Mouse (Mus musculus) E14TG2a.4 (cell line): ENCODE data around the gene Yars.

ENCODE experiments used
- H3K27me3 ChIP-seq: 2 replicates; pipeline ENCODE4 v1.6.1; 2014; ENCODE audit warnings: low read length, control low read depth; ENCODE audit not compliant: insufficient read depth
- H3K36me3 ChIP-seq: 2 replicates; pipeline ENCODE4 v1.6.1; 2014; ENCODE audit warnings: low read length, control low read depth; ENCODE audit not compliant: insufficient read depth
- H3K4me1 ChIP-seq: replicated peaks from 2 replicates; pipeline ENCODE4 v1.6.1; 2014; ENCODE audit warnings: low read depth, low read length, control low read depth
- H3K4me3 ChIP-seq: replicated peaks from 2 replicates; pipeline ENCODE4 v1.5.1; 2014; ENCODE audit warnings: mild to moderate bottlenecking, low read length
- H3K9me3 ChIP-seq: 2 replicates; pipeline ENCODE4 v1.6.1; 2014; ENCODE audit warnings: low read length, control low read depth
- CTCF ChIP-seq: conservative IDR thresholded peaks from 2 replicates; pipeline ENCODE4 v1.5.1; 2014; ENCODE audit warnings: low read length
- NANOG ChIP-seq: IDR thresholded peaks from 2 replicates; pipeline ENCODE4 v1.6.1; 2014; ENCODE audit warnings: borderline replicate concordance, low read length, mixed read lengths
- POU5F1 ChIP-seq: IDR thresholded peaks from 2 replicates; pipeline ENCODE4 v1.6.1; 2014; ENCODE audit warnings: low read length, borderline replicate concordance

Gene Yars

GRCm38 (mm10) chr4:129238579-129239016 is 49.0 kb downstream of the Yars start:
- Histone ChIP-seq H3K9me3 (no peaks in the 10 kb centered on the region), H3K27me3 (no peaks in the 10 kb centered on the region), H3K36me3 (0 out of 2 replicates have a peak, but pooled peaks cover 2% of the 10 kb centered on the region), H3K4me3 (peak overlapping the region; percentile 85), H3K4me1 (peaks cover 93% of the 10 kb centered on the region)
- TF ChIP-seq POU5F1 (no peak), NANOG (no peak), CTCF (no peak)

- Histone ChIP-seq H3K27me3 (no peaks in the 10 kb centered on the region), H3K9me3 (no peaks in the 10 kb centered on the region), H3K4me1 (peaks cover 92% of the 10 kb centered on the region), H3K36me3 (0 out of 2 replicates have a peak, but pooled peaks cover 2% of the 10 kb centered on the region), H3K4me3 (peak overlapping the region; percentile 85)
- no peak for TF ChIP-seq POU5F1
These were observed 49.5 kb downstream of the Yars start for GRCm38 (mm10) chr4:129239075-129239474.

GRCm38 (mm10) chr4:129241898-129242297 is 52.3 kb downstream of the Yars start:
- no peaks in the 10 kb centered on the region for H3K36me3 ChIP-seq
- no peaks in the 10 kb centered on the region for H3K9me3 ChIP-seq
- H3K4me3 ChIP-seq = peak overlapping the region; percentile 56
- H3K27me3 ChIP-seq = peaks cover 16% of the 10 kb centered on the region
- peaks cover 91% of the 10 kb centered on the region for H3K4me1 ChIP-seq
- TF ChIP-seq NANOG = no peak
- no peak for TF ChIP-seq CTCF
- TF ChIP-seq POU5F1 = no peak

- no peak for TF ChIP-seq POU5F1
- no peak for TF ChIP-seq NANOG
- TF ChIP-seq CTCF = no peak
- peak overlapping the region; percentile 56 for H3K4me3 ChIP-seq
- H3K9me3 ChIP-seq = no peaks in the 10 kb centered on the region
- H3K27me3 ChIP-seq = peaks cover 19% of the 10 kb centered on the region
- no peaks in the 10 kb centered on the region for H3K36me3 ChIP-seq
- peaks cover 91% of the 10 kb centered on the region for H3K4me1 ChIP-seq
These were observed 52.8 kb downstream of the Yars start for GRCm38 (mm10) chr4:129242327-129242726.

GRCm38 (mm10) chr4:129242761-129243160 is 53.2 kb downstream of the Yars start:
- H3K9me3 ChIP-seq = no peaks in the 10 kb centered on the region
- no peaks in the 10 kb centered on the region for H3K36me3 ChIP-seq
- peak overlapping the region; percentile 56 for H3K4me3 ChIP-seq
- no peak for TF ChIP-seq NANOG
- no peak for TF ChIP-seq POU5F1
- no peak for TF ChIP-seq CTCF
- H3K4me1 ChIP-seq = peaks cover 91% of the 10 kb centered on the region
- H3K27me3 ChIP-seq = peaks cover 23% of the 10 kb centered on the region

- TF ChIP-seq NANOG (no peak), CTCF (no peak), POU5F1 (no peak)
- H3K4me1 ChIP-seq = peaks cover 91% of the 10 kb centered on the region
- peaks cover 40% of the 10 kb centered on the region for H3K27me3 ChIP-seq
- H3K36me3 ChIP-seq = no peaks in the 10 kb centered on the region
- peak overlapping the region; percentile 3; the same call in 1 of the 2 replicates for H3K4me3 ChIP-seq
- no peaks in the 10 kb centered on the region for H3K9me3 ChIP-seq
These were observed 55.2 kb downstream of the Yars start for GRCm38 (mm10) chr4:129244802-129245201.

GRCm38 (mm10) chr4:129246360-129247301 is 57.1 kb downstream of the Yars start:
- peaks cover 91% of the 10 kb centered on the region for H3K4me1 ChIP-seq
- H3K9me3 ChIP-seq = no peaks in the 10 kb centered on the region
- TF ChIP-seq CTCF = no peak
- TF ChIP-seq POU5F1 = no peak
- TF ChIP-seq NANOG = no peak
- H3K27me3 ChIP-seq = peaks cover 51% of the 10 kb centered on the region
- no peaks in the 10 kb centered on the region for H3K36me3 ChIP-seq
- H3K4me3 ChIP-seq = peak overlapping the region; percentile 84

GRCm38 (mm10) chr4:129247381-129248242 is 58.1 kb downstream of the Yars start:
- TF ChIP-seq NANOG (no peak), CTCF (no peak), POU5F1 (no peak)
- Histone ChIP-seq H3K4me3 (peak overlapping the region; percentile 84), H3K9me3 (no peaks in the 10 kb centered on the region), H3K36me3 (no peaks in the 10 kb centered on the region), H3K4me1 (peaks cover 88% of the 10 kb centered on the region), H3K27me3 (peaks cover 54% of the 10 kb centered on the region)
